Mouse (Mus musculus) heart, adult 2 months (tissue): ENCODE measurements at regions not wholly inside any gene's neighbourhood (a gene's known extent, or its start where the extent isn't known, plus 50 kb on each side); places are given as distances from the start of the nearest gene placed in this dataset.

ENCODE experiments used
- CTCF ChIP-seq: fragments of 200-600 bp; IDR thresholded peaks from 2 replicates; pipeline ENCODE4 v1.8.1; 2022; ENCODE audit warnings: antibody characterized with exemption, mild to moderate bottlenecking, moderate library complexity
- EP300 ChIP-seq: fragments of 200-500 bp; IDR thresholded peaks from 2 replicates; pipeline ENCODE4 v1.6.1; 2011; ENCODE audit warnings: low read depth, low read length, control low read depth; ENCODE audit not compliant: insufficient read depth
- POLR2A ChIP-seq: fragments of 200-500 bp; IDR thresholded peaks from 2 replicates; pipeline ENCODE4 v1.6.1; 2011; ENCODE audit warnings: mild to moderate bottlenecking, low read depth, low read length, control low read depth; ENCODE audit not compliant: insufficient read depth

GRCm38 (mm10) chrX:142574022-142574421, 107.2 kb upstream of the Tmem164 start:
- TF ChIP-seq CTCF = no peak
- no peak for TF ChIP-seq EP300
- TF ChIP-seq POLR2A = no peak
